Mouse (Mus musculus): ENCODE data around the gene Ankrd12. TPM values are rescaled to one million over a fixed set of nuclear protein-coding genes. Genes with fewer than 3 reads are reported as not detected.
"Not testable (repeated sequence)": the region's sequence is repeated elsewhere in the genome, so short reads cannot be mapped to it uniquely, and the experiment has no call there.

Ankrd12 gene
- polyA plus RNA-seq, 1 experiment from 2014 or later: 52.9 TPM

DNA sequence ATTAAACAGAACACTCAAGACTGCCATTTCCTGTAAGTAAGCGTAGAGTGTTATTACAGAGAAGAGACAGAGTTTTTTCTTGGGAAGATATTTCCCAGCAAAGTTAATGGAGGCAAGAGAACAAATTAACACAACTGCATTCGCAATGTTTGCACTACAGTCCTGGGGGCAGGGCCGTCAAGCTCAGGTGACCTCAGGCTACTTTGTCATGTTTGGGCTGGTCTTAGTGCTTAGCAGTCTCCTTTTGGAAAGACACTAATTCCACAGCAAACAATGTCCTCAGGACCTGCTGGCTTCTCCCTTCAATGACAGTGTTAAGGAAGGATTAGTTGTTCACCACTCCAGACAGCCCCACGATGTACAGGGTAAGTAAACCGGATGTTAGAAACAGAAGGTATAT is 35.9 kb downstream of the Ankrd12 start:
- H3K9ac ChIP-seq: no peak overlapping the region
- no peak overlapping the region for H3K4me3 ChIP-seq (replicated peaks)
- no peak overlapping the region for H3K4me2 ChIP-seq
- H3K27ac ChIP-seq: no peak overlapping the region
- H3K9me3 ChIP-seq: no peaks in the 10 kb centered on the region
- H3K4me1 ChIP-seq: no peaks in the 10 kb centered on the region
- no peaks in the 10 kb centered on the region; the same call in 1 of the 2 replicates for H3K36me3 ChIP-seq (replicated peaks)
- no peak for ATAC-seq (ENCODE audit: low FRiP score)
- WGBS: 88% methylated on average over 5 of the region's 5 CpGs
- H3K27me3 ChIP-seq: no peaks in the 10 kb centered on the region

DNA sequence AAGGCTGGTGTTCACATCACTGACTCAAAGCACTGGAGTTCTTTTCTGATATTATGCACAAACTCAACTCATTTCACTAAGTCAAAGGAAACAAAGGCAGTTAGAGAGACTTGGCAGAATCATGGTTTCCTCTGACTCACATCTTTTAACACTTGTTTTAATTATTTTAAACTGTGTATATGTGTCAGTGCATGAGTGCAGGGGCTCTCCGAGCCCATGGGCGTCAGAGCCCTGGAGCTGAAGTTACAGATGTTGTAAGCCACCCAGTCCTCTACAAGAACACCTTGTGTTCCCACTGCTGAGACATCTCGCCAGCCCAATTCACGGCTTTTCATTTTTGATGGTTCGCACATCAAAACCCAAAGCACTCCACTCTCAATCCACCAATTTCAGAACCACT is 43.6 kb downstream of the Ankrd12 start:
- peaks cover 3% of the 10 kb centered on the region for H3K36me3 ChIP-seq (replicated peaks)
- H3K9me3 ChIP-seq: no peaks in the 10 kb centered on the region
- ATAC-seq (ENCODE audit: low FRiP score): no peak
- H3K9ac ChIP-seq: no peak overlapping the region
- no peaks in the 10 kb centered on the region for H3K4me1 ChIP-seq
- 96% methylated on average over 5 of the region's 5 CpGs for WGBS
- no peak overlapping the region for H3K27ac ChIP-seq
- H3K4me2 ChIP-seq: no peak overlapping the region
- no peaks in the 10 kb centered on the region for H3K27me3 ChIP-seq
- H3K4me3 ChIP-seq (replicated peaks): no peak overlapping the region

DNA sequence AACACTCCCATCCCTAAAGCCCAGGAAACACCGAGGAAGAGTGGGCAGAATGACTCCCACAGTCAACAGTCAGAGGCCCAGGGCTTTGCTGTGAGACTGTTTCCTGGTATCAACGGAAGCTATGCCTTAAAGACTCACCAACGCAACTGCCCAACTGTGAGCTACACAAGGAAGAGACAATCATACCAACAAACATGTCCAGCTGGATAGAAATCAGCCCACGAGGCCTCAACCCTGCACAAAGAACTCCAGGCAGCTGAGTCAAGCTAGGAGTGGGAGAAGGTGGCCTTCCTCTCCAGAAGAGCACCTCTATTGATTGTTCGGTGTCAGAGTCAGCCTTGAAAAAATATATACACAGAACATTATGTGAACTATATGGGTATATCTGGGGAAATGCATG is 44.9 kb downstream of the Ankrd12 start:
- H3K9ac ChIP-seq: no peak overlapping the region
- no peak overlapping the region for H3K4me2 ChIP-seq
- H3K4me1 ChIP-seq: no peaks in the 10 kb centered on the region
- no peaks in the 10 kb centered on the region for H3K27me3 ChIP-seq
- H3K4me3 ChIP-seq (replicated peaks): no peak overlapping the region
- WGBS: 94% methylated on average over 5 of the region's 5 CpGs
- H3K36me3 ChIP-seq (replicated peaks): peaks cover 11% of the 10 kb centered on the region
- no peaks in the 10 kb centered on the region for H3K9me3 ChIP-seq
- H3K27ac ChIP-seq: no peak overlapping the region
- no peak for ATAC-seq (ENCODE audit: low FRiP score)

DNA sequence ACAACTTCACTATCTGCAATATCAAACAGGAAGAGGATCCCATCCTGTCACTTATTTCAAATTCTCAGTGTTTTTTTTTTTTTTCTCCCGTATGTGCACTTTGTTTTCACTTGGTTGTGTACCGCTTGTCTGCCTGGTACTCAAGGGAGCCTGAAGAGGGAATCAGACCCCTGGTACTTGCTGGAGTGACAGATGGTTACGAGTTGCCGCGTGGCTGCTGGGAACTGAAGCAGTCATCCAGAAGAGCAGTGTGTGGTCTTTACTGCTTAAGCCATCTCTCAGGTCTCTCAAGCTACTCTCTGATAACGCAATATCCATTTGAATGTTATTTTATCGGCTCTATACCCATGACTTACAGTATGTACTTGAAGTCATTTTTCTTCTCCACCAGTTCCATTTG is 52.7 kb downstream of the Ankrd12 start:
- Histone ChIP-seq H3K27ac (no peak overlapping the region), H3K36me3 (replicated peaks) (peaks cover 19% of the 10 kb centered on the region), H3K9ac (no peak overlapping the region), H3K9me3 (no peaks in the 10 kb centered on the region), H3K27me3 (no peaks in the 10 kb centered on the region), H3K4me3 (replicated peaks) (no peak overlapping the region), H3K4me1 (no peaks in the 10 kb centered on the region), H3K4me2 (no peak overlapping the region)
- no peak for ATAC-seq (ENCODE audit: low FRiP score)
- WGBS: 92% methylated on average over 7 of the region's 7 CpGs

DNA sequence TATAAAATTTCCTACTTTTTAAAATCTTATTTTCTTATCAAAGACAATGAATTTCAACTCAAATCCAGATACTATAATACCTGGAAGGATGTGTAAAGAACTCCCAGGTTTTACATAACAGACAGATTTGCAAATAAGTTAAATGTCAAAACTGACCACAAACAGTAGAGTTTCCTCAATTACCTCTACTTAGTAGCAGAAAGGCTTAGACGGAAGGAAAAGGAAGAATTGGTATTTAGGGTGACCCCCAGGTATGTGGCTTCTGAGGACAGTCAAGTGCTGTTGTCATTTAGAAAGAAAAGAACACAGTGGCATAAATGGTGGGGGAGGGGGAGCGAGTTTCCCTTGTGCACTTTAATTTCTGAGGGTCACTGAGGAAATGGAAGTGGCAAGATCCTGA is 65.1 kb downstream of the Ankrd12 start:
- no peaks in the 10 kb centered on the region for H3K36me3 ChIP-seq (replicated peaks)
- H3K27ac ChIP-seq: no peak overlapping the region
- ATAC-seq (ENCODE audit: low FRiP score): no peak
- no peak overlapping the region for H3K4me3 ChIP-seq (replicated peaks)
- H3K4me1 ChIP-seq: no peaks in the 10 kb centered on the region
- 74% methylated on average over 2 of the region's 2 CpGs for WGBS
- no peaks in the 10 kb centered on the region for H3K27me3 ChIP-seq
- H3K9me3 ChIP-seq: no peaks in the 10 kb centered on the region
- no peak overlapping the region for H3K9ac ChIP-seq
- no peak overlapping the region for H3K4me2 ChIP-seq

DNA sequence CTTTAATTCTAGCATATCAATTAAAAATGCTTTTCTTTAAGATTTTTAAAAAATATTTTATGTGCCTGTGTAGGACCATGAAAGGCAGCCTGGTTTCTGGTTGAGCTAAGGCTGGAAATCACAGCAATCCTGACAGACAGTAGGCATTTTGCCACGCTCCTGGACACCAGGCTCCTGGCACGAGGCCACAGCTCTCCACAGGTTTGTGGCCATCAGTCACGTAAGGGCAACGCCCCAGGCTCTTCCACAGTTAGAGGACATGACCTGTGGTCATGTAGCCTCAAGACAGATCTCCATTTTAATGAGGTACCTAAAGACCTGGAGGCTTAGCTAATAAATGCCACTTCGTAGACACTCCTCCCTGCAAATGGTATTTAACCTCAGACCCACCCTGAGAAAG is 69.0 kb downstream of the Ankrd12 start:
- no peak for ATAC-seq (ENCODE audit: low FRiP score)
- Histone ChIP-seq H3K4me2 (no peak overlapping the region), H3K9ac (no peak overlapping the region), H3K4me1 (no peaks in the 10 kb centered on the region), H3K27ac (no peak overlapping the region), H3K36me3 (replicated peaks) (no peaks in the 10 kb centered on the region), H3K27me3 (no peaks in the 10 kb centered on the region), H3K4me3 (replicated peaks) (no peak overlapping the region), H3K9me3 (no peaks in the 10 kb centered on the region)
- WGBS: 87% methylated on average over 5 of the region's 5 CpGs

DNA sequence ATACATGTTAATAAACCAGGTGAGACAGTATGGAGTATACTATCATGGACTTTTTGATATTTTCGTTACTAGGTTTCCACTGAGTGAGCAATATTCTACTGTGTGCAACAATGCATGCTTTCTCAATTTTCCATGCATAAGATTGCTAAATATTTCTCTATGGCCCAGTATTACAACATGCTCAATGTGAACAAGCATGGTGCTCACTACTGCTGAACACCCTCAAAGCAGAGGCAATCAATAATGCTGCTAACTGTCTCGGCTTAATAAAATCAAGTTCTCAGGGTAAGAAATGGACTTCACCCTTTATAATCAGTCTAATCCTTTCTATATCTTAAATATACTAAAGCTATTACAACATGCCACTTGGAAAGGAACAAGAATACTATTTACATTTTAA is 69.4 kb downstream of the Ankrd12 start:
- WGBS: 97% methylated on average over 2 of the region's 2 CpGs
- H3K4me2 ChIP-seq: no peak overlapping the region
- no peaks in the 10 kb centered on the region for H3K27me3 ChIP-seq
- H3K4me1 ChIP-seq: no peaks in the 10 kb centered on the region
- ATAC-seq (ENCODE audit: low FRiP score): no peak
- no peaks in the 10 kb centered on the region for H3K36me3 ChIP-seq (replicated peaks)
- no peak overlapping the region for H3K9ac ChIP-seq
- no peak overlapping the region for H3K27ac ChIP-seq
- no peak overlapping the region for H3K4me3 ChIP-seq (replicated peaks)
- H3K9me3 ChIP-seq: no peaks in the 10 kb centered on the region

DNA sequence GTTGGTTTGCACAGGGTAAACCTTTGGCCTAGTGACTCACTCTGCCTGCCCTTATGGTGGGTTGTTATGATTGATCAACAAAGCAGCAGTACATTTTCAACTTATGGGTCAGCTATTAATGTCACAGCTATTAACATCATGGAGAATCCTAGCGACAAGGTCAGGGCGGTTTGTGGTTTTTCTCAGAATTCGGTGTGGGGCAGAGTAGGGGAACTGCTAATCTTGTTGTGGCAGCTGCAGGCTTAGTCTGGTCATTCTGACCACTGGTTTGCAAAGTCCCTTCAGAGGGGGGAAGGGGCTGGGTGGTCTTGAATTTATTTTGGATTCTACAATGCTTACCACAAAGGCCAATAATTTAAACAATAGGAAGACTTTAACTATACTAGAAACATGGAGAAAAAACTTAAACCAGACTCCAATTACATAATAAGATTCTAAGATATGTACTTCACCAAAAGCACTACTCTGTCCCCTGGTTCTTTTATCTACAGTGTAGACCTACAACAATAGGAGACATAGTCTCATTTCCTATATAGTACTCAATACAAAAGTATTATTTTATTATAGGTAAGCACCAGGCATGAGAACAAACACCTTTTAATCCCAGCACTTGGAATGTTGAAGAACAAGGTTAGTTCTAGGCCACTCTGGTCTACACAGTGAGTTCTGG is 88.6 kb downstream of the Ankrd12 start:
- ATAC-seq (ENCODE audit: low FRiP score): no peak
- Histone ChIP-seq H3K4me2 (no peak overlapping the region), H3K36me3 (replicated peaks) (0 out of 2 replicates have a peak, but pooled peaks cover 4% of the 10 kb centered on the region), H3K4me1 (no peaks in the 10 kb centered on the region), H3K9me3 (no peaks in the 10 kb centered on the region), H3K9ac (no peak overlapping the region), H3K27me3 (no peaks in the 10 kb centered on the region), H3K27ac (no peak overlapping the region), H3K4me3 (replicated peaks) (no peak overlapping the region)
- 90% methylated on average over 3 of the region's 3 CpGs for WGBS

DNA sequence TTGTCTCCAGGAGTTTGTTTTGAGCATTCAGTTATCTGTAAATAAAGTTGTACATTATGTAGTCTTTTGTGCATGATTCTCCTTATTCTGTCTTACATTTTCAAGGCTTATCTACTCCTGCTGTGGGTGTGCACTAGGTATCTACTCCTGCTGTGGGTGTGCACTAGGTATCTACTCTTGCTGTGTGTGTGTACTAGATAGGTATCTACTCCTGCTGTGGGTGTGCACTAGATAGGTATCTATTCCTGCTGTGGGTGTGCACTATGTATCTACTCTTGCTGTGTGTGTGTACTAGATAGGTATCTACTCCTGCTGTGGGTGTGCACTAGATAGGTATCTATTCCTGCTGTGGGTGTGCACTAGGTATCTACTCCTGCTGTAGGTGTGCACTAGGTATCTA is 100.2 kb downstream of the Ankrd12 start:
- not testable (repeated sequence) for H3K27ac ChIP-seq; H3K4me3 ChIP-seq (replicated peaks); H3K27me3 ChIP-seq; H3K9me3 ChIP-seq; H3K36me3 ChIP-seq (replicated peaks); H3K4me2 ChIP-seq; H3K4me1 ChIP-seq; H3K9ac ChIP-seq; ATAC-seq (ENCODE audit: low FRiP score)

DNA sequence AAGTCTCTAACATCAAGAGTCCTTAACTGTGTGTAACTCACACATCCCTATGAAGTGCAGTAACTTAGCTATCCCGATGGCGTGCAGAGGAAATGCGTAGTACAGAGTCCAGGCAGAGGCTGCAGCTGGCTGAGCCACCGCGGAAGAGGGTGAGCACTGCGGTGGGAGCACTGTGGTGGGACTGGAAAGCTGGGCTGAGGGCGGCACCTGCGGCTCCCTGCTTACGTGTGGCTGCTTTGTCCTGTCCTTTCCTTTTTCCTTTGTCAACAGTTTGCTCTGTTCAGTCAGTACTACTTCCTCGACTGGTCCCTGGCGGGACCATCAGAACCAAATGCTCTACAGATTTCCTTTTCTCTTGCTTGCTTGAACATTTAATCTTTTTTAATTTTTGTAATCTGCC is 109.1 kb downstream of the Ankrd12 start:
- Histone ChIP-seq H3K4me1 (no peaks in the 10 kb centered on the region), H3K4me2 (no peak overlapping the region), H3K9ac (no peak overlapping the region), H3K27me3 (no peaks in the 10 kb centered on the region), H3K9me3 (no peaks in the 10 kb centered on the region), H3K36me3 (replicated peaks) (0 out of 2 replicates have a peak, but pooled peaks cover 3% of the 10 kb centered on the region), H3K4me3 (replicated peaks) (no peak overlapping the region), H3K27ac (no peak overlapping the region)
- ATAC-seq (ENCODE audit: low FRiP score): no peak
- 67% methylated on average over 11 of the region's 11 CpGs for WGBS

DNA sequence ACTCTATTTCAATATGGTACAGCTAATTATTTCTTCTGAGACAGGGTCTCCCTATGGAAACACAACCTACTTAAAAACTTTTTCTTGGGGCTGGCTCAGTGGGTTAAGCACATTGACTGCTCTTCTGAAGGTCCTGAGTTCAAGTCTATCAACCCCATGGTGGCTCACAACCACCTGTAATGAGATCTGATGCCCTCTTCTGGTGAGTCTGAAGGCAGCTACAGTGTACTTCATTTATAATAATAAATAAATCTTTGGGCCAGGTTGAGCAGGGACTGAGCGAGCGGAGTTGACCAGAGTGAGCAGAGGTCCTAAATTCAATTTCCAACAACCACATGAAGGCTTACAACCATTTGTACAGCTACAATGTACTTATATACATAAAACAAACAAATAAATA is 114.6 kb downstream of the Ankrd12 start:
- Histone ChIP-seq H3K9ac (no peak overlapping the region), H3K4me1 (no peaks in the 10 kb centered on the region), H3K36me3 (replicated peaks) (no peaks in the 10 kb centered on the region), H3K4me3 (replicated peaks) (no peak overlapping the region), H3K4me2 (no peak overlapping the region), H3K9me3 (no peaks in the 10 kb centered on the region), H3K27ac (no peak overlapping the region), H3K27me3 (no peaks in the 10 kb centered on the region)
- 96% methylated on average over 2 of the region's 2 CpGs for WGBS
- ATAC-seq (ENCODE audit: low FRiP score): no peak

DNA sequence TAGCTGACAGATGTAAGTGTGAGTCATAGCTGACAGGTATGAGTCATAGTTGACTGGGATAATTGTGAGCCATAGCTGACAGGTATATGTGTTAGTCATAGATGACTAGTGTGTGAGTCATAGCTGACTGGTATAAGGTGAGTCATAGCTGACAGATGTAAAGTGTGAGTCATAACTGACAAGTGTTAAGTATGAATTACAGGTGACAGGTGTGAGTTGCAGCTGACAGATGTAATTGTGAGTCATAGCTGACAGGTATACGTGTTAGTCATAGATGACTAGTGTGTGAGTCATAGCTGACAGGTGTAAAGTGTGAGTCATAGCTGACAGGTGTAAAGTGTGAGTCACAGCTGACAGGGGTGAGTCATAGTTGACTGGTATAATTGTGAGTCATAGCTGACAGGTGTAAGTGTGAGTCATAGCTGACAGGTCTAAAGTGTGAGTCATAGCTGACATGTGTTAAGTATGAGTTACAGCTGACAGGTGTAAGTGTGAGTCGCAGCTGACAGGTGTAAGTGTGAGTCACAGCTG is 115.2 kb downstream of the Ankrd12 start:
- Histone ChIP-seq H3K4me1 (no peaks in the 10 kb centered on the region), H3K36me3 (replicated peaks) (no peaks in the 10 kb centered on the region), H3K27ac (no peak overlapping the region), H3K27me3 (no peaks in the 10 kb centered on the region), H3K4me3 (replicated peaks) (no peak overlapping the region), H3K4me2 (no peak overlapping the region), H3K9me3 (no peaks in the 10 kb centered on the region), H3K9ac (no peak overlapping the region)
- WGBS: 89% methylated on average over 2 of the region's 2 CpGs
- ATAC-seq (ENCODE audit: low FRiP score): no peak

DNA sequence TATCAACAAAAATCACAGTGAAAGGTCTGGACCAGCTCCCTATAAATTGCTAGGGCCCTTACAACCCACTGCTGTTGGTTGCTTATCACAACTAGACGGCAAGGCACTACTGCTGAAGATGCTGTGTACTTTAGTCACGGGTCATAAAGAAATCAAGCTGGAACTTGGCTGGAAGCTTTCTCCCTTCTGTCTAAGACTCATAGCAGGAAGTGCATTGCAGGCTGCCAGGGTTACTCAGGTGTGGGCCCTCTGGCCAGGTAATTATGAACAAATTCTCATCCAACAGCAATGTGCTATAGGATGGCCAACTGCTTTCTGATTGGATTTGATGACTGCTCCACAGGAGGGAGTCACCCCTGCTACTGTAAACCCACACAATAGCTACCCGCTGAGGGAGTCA is 117.9 kb downstream of the Ankrd12 start:
- no peak overlapping the region for H3K4me2 ChIP-seq
- no peak for ATAC-seq (ENCODE audit: low FRiP score)
- H3K36me3 ChIP-seq (replicated peaks): no peaks in the 10 kb centered on the region
- no peak overlapping the region for H3K4me3 ChIP-seq (replicated peaks)
- no peak overlapping the region for H3K9ac ChIP-seq
- no peak overlapping the region for H3K27ac ChIP-seq
- H3K9me3 ChIP-seq: no peaks in the 10 kb centered on the region
- H3K27me3 ChIP-seq: no peaks in the 10 kb centered on the region
- H3K4me1 ChIP-seq: no peaks in the 10 kb centered on the region
- 80% methylated on average over 3 of the region's 3 CpGs for WGBS
